Mouse (Mus musculus): ENCODE measurements around the gene Glrp1.
A peak's percentile ranks its signal among the peaks of the same experiment; 100 is the strongest.

Gene Glrp1

DNA sequence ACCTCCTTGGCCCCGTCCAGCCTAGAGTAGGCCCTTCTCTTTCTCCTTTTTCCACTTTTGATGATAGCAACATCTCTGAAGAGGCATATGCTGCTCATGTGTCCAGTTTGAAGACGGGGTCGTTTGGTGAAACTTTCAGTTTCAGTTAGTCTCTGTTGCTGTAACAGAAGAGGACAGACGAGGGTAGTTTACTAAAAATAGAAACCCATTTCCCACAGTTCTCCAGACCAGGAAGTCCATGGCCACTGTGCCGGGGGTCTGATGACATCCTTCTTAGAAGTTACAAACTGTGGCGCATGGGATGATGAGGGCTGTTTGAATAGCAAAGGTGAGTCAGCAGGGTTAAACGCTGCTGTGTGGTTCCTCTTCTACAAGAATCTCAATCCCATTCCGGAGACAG is at the start of gene Glrp1:
Gene Glrp1 (minus strand): TSS at position 278 of the 400 bp plus-strand sequence.
- no peak for DNase-seq

DNA sequence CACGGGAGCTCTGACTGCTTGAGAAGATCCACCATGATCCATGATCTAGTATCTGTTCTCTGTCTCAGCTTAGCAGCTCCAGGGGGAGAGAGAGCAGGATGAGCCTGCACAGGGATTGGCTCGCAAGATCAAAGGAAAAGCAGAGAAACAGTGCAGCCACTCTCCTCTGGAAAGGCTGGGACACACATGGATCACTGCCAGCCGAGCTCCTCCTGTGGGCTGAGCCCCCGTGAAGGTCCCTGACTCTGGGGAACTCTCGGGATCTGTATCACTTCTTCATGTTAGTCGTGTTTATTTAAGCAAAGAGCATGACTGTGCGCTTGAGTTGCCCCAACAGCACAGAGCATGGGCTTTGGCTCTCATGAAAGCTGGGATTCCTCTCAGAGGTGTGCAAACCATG is 49.4 kb upstream of the Glrp1 start:
- no peak for DNase-seq

DNA sequence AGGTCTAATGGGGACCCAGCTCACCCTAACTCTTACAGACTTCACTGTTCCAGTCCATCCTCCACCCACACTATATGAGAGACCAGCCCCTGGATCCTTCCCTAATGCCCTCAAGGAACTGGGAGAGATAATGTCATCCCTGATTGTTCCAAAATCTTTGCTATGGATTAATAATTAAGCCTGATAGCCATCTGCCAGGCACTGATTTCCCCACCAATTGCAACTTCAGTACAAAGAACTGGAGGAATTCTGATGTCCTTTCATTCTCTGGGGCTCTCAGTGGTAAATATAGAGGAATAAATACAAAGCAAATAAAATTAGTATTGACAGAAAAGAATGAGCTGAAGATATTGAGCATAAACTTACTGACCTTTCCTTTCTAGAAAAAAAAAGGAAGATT is 48.9 kb upstream of the Glrp1 start:
- DNase-seq, result no peak

DNA sequence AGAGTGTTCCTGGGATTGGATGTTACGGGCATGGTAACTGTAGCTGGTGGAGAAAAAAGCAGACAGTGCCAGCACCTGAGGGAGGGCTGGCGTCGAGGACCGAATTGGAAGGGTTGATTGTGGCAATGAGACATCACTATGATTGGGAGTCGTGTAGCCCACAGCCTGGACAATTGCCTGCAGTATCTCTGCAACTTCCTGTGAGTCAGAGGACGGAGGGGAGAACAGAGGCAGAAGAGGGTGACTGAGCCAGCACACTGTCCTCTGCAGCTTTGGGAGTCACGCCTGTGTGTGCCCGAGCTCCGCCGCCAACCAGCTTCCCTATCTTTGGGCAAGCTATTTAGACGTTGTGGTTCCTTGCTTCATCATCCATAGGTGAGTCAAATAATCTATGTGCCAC is 46.5 kb upstream of the Glrp1 start:
- DNase-seq, result no peak

DNA sequence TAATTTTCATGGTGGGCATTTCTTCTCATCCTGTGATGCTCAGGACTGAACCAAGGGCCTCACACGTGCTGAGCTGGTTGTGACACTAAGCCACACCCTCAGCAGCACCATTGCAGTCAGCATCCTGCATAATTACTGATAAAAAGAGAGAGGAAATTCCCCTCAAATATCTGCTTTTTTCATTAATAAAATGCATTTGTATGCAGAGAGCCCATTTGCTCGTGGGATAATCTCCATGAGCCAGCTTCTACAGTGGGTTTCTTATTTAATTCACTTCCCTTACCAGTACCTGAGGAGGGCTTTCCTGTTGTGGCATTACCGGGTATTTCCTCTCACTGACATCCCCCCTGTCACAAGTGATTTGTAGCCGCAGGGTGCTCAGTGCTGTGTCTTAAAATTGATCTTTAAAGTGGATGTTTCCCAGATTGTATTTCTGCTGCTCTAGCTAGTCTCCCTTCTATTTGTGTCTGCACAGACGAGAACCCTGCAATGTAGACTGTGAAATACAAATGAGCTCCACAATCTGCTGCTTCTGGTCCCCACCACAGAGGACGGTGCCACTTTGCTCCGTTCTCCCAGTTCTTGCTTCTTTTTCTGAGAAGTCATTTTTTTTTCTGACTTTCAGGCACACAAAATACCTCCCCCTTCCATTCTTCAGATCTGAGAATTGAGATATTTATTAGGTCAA is 43.8 kb upstream of the Glrp1 start:
- DNase-seq, result no peak

DNA sequence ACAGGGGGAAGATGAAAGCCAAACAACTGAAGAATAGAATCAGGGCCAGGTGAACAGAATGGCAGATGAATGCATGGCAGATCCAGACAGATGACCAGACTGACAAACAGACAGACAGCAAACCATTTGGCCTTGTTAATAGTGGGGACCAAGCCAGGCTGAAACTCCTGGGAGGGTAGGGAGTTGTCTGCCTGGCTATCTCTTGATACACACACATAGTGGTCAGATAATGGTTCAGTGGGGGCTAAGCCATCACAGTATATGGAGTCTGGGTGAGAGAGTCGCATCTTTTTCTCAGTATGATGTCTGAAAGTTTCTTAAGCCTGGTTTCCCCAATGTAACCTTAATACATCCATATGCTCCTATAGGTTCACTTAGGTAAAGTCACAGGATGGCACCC is 39.4 kb upstream of the Glrp1 start:
- DNase-seq, result no peak

DNA sequence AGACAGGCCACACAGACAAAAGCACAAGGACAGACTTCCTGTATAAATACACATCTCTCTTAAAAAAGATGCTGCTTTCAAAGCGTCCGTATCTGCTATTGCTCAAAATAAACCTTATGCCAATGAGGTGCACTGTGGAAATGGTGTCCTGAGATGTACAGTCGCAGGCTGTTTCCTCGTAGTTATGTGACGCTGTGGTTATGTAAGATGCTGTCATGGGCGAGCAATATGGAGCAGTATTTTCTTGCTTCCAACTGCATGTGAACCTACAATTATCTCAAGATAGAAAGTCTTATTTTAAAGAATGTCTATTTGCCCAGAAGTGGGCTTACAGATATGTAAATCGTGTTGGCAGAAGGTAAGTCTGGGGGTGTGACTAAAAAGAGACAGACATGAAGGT is 37.3 kb upstream of the Glrp1 start:
- DNase-seq, result no peak

DNA sequence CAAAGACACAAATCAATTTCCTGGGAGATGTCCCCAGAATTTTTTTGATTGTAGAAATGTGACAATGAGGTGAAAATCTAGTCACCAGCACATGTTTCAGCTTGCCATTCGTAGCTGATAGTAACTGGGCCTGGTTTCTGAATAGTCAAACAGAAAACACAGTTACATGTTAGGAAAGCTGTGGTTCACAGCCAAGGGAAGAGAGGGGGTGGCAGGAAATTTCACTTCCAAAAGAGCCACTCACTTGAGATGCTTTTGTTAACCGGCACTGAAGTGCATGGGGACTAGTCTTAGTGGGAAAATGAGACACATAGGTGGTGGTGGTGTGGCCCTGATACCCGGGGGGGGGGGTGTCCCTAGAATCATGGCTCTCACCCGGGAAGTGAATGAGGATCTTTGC is 33.7 kb upstream of the Glrp1 start:
- no peak for DNase-seq

DNA sequence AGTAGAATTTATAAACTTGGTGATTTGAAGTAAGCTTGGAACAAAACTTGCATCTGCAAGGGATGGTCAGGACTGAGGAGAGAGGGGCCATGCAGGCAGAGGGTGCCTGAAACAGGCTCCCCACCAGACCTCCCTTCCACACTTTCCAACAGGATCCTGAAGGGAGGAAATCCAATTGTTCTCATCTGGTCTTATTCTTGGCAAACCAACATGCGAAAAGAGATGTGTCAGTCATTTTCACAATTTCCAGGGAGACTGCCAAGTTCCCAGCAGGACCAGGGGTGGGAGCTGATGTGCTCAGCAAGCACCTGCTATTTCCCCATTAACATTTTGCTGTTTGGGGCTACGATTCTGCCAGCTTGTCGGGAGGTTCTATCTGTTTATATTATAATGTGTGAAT is 30.0 kb upstream of the Glrp1 start:
- DNase-seq, result peak; percentile 57 to 72

DNA sequence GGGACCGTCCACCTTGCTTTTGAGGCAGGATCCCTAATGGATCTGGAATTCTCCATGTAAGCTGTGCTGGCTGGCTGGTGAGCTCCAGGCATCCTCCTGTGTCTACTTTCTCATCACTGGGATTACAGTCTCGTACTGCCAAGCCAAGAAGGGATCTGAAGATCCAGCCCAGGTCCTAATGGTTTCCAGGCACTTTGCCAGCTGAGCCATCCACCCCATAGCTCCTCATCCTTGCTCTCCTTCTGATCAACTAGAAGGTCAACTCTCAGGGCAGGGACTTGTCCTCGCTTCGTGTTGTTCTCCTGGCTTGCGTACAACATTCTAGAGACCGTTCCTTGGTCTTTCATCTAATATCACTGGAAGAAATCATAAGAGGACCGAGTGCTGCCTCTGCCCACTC is 29.4 kb upstream of the Glrp1 start:
- DNase-seq, result peak; percentile 24 to 35

DNA sequence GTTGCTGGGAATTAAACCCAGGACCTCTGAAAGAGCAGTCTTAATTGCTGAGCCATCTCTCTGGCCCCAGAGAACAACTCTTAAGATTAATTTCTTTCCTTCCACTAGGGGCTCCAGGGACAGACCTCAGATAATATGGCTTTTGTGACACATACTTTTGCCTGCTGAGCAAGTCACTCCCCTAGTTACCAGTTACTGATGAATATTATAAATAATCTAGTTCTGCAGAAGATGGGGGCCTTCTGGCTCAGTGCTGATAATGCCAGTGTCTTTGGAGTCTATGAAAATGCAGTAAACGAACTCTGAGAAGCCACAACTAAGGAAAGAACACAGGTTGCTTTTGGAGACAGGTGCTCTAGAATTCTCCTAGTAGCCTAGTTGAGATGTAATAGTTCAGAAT is 26.4 kb upstream of the Glrp1 start:
- DNase-seq, result no peak

DNA sequence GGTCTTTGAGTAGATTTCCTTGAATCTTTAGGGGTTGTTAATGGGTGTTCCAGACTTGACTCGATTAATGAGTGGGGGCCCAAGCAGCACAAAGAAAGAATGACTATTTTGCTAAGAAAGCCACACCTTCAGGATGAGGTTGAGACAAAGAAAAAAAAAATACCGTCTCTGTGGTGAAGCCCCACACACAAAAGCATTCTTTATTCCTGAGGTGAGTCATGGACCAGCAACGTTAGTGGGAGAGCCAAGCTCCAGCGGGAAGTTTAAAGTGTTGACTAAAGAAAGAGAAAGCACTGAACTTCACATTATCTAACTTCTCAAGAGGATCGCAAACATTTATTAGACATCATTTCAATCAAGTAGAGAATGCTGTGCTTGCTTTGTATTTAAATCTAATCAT is 24.2 kb upstream of the Glrp1 start:
- no peak for DNase-seq

DNA sequence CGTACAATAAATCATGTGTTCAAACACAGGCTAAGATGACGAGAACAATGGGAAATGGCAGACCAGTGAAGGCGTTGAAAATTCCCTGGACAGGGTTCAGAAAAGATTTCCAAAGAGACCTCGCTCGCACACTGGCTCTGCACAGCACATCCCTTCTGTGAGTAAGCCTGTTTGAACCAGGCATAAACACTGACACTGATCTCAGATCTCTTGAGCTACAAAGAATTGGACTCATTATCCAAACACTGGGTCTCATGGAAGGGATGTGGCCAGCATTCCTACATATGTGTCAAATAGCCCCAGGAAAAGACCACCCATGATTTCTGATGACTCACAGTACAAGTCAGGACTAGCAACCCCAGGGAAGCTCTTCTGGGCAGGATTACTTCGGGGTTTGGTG is 16.3 kb upstream of the Glrp1 start:
- DNase-seq, result no peak

DNA sequence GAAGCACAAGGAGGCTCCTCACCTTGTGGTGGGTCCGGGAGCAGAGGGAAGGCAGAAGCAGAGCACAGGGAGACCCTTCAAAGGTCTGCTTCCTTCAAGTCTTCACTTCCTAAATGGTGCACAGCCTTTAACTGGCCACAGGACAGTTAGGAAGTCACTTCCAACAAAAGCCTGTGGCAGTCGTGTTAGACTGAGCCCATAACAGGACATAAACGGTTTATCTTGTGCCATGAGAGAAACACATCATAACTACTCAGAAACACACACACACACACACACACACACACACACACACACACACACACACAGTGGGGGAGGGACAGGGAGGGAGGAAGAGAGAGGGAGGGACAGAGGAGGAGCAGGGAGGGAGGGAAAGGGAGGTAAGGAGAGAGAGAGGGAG is 15.8 kb upstream of the Glrp1 start:
- DNase-seq, result no peak

DNA sequence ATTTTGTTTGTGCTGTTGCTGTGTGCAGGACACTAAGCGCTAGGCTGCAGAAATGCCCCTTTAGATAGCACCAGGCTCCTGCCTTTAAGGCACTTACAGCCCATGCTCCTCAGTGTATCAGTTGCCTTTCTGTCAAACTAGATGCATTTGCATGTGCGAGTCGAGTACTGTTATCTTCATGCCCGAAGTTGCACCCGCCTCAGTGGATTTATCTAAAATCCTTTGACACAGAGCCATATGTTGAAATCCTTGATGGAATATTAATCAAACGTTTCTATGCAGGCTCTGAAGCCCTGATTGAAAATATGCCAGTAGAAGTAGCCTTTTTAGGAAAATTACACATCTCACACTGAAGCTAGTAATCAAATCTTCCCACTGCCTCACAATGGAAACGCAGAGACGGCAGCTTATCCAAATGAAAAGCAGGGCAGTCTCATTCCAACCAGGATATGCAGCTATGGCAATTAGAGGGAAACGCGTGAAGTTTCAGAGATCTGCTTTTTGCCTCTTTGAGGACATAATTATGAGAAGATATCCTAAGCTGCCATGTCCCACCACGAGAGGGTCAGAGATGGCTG is 11.4 kb upstream of the Glrp1 start:
- no peak for DNase-seq

DNA sequence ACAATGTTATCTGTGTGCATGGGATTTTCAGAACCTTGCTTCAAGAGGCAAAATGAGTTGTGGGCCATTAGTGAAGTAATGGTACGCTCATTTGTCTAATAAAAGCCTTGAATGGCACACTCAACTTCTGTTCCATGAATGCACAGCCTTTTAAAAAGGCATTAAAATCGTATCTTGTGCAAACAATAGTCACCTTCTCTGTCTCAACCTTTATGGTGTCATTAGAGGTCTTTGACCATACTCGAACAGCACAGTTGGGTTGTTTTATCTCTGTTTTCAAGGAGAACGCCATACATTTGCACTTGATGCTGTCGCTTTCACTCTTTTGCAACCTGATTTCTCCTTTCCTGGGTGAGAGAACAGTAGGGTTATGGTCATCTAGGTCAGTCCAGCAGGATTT is 3.7 kb upstream of the Glrp1 start:
- DNase-seq, result no peak

DNA sequence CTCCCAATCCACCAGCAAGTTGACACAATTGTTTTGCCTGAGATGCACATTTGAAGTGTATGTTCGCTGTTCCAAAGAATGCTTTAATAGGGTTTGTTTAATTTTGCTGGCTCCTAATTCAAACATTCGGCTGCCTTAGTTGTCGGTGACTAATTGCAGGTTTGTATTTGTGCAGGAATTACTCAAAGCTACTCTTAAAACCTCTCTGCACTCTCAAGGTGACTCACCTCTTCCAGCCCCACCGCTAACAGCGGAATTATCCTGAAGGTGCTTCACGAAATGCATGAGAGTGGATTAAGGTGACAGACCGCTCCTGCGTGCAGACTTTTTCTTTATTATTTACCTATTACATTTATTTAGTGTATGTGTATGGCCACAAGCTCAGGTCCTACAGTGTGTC is 2.0 kb downstream of the Glrp1 start:
- DNase-seq, result no peak

DNA sequence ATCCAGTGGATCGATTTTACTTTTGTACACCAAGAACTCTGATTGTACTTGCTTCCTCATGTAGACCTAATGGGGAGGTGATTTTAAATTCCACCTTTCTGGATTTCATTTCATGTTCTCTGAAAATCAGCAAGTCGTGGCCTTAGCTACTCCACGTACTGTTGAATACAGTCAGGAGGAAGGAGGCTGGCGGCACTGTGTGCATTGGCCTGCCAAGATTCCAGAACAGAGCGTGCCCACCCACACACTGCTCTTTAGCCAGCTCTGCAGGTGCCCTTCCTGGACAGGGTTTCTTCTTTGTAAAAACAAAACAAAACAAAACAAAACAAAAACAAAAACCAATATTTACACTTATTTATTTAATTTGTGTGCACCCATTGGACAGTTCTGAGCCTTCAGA is 2.7 kb downstream of the Glrp1 start:
- peak in 1 of 2 experiments; percentile 20 for DNase-seq

DNA sequence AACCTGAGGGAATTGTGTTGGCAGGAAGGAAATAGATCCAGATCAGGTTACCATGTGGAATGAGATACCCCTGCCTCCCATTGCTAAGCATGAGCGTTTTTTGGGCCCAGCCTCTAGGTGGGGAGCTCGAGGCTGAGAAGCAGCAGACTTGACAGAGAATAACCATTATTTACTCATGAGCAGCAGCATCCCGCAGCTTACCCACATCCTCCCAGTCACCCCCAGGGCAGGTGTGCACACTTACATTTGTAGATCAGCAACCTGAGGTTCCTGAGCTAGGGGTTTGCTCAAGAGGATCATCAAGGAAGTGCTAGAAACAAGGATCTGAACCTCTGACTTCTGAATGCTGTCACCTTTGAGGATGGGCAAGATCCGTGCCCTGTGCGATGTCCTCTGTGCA is 3.5 kb downstream of the Glrp1 start:
- DNase-seq, result no peak

DNA sequence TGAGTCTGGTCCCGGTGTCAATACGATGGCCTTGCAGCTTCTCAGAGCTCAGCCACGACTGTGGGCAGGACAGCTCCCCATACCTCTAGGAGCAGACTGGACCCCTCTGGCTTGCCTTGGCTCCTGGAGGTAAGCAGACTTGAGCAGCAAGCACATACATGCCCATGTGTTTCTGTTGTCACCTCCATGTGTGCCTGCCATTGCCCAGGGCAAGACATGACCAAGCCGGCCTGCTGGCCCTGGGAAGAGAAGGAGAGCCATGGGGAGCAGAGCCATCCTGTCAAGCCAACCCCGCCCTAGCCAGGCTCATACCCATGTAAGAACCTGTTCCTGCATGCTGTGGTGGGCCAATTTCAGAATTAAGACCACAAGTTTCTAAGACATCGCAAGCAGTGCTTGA is 4.2 kb downstream of the Glrp1 start:
- DNase-seq, result no peak

DNA sequence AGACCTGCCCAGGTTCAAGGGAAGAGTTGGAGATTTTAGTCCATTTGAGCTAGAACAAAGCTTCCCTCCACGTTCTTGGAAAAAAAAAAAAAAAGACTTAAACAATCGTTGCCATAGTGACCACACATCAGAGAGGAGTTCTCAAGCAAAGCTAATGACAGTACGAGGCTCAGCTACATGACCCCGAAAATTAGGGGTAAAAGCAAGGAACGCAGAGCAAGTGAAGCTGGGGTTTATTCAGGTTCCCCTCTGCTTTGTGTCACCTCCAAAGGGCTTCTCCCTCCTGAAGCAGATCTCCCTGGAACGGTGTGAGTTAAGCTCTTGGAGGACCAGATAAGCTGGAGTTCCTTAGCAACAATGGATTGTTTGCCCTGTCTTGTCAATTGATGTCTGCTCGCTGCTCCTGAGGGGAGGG is 5.3 kb downstream of the Glrp1 start:
- DNase-seq, result no peak

DNA sequence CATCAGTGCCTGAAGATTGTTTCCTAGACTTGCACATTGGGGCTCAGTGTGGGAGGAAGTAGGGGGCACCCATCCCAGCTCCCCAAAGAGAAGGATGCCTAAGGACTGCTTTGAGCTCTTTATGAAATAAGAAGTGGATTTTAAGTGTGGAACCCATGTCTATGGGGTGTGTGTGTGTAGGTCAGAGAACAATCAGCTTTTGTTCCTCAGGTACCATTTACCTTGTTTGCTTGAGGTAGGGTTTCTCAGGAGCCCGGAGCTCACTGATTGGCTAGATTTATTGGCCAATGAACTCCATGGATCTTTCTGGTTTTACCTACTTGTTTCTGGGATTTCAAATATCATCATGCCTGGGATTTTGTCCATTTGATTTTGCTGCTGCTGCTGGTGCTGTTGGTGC is 7.0 kb downstream of the Glrp1 start:
- DNase-seq, result no peak

DNA sequence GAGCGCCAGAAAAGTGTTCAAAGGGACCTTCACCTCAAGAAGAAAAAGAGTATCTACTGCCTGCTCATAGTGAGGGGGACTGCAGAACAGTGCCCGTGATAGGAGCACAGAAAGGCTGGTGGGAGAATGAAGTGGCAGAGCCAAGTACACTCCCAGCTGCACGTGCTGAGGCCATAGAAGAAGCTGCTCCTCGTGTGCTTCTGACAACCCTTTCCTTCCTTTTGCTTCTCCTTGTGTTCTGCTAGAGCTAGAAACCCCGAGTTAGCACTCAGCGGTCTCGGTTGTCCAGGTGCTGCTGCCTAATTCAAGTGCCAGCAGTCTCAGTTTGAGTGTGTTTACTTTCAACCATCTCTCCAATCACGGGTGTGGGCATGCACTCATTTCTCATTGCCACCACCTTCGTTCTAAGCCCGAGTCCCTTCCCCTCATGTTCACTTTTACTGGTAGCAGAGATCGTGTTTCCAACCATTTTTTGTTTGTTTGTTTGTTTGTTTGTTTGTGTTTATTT is 10.6 kb downstream of the Glrp1 start:
- DNase-seq, result no peak

DNA sequence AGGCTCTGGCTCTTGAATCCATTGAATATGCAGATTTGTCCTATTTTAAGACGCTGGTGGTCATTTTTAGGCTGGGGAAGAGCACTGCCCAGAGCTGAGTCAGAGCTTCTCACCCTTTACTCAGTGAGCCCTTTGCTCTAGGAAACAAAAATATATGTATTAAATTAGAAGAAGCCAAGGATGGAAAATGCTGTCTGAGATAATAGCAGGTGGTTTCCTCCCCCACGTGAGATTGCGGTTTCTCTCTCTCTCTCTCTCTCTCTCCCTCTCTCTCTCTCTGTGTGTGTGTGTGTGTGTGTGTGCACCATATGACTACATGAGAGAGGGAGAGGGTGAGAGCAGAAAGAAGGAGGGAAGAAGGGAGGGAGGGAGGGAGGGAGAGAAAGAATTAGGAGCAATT is 12.5 kb downstream of the Glrp1 start:
- no peak for DNase-seq

DNA sequence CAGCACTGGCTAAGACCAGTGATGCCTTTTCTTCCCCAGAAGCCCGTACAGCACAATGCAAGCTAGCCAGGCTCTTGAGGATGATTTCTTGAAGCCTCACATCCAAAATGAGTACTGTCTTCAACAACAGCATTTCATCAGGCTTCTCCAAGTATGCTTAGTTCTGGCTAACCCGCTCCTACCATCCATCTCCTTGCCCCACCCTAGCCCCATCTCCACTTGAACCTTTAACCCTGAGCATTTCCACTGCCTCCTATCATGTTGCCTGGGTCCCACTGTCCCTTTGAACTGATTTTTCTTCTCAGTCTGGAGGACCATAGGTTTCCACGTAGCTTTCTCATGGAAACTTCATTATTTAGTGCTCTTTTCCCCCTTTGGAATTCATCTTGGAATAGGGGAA is 17.5 kb downstream of the Glrp1 start:
- DNase-seq, result no peak
